Mouse (Mus musculus): Measurements from ENCODE around the gene Pde2a. TPM values are rescaled to one million over a fixed set of nuclear protein-coding genes. Genes with fewer than 3 reads are reported as not detected.

The Pde2a gene
- total and polyA plus RNA-seq, 2 experiments from 2014 or later: 33.8 to 53.9 TPM

- Histone ChIP-seq H3K36me3 (ENCODE audit: insufficient read depth, low read length) (no peaks in the 10 kb centered on the region), H3K4me1 (ENCODE audit: insufficient read depth, low read length) (no peaks in the 10 kb centered on the region), H3K9ac (replicated peaks; ENCODE audit: low read length, poor library complexity, severe bottlenecking) (no peak overlapping the region), H3K4me2 (ENCODE audit: low read depth, low read length, poor library complexity, severe bottlenecking) (no peak overlapping the region), H3K4me3 (ENCODE audit: low read depth, low read length) (no peak overlapping the region), H3K27ac (ENCODE audit: low read depth, low read length) (no peak overlapping the region), H3K27me3 (ENCODE audit: insufficient read depth, low read length) (no peaks in the 10 kb centered on the region), H3K9me3 (ENCODE audit: low read length) (no peaks in the 10 kb centered on the region)
- DNase-seq (ENCODE audit: low spot score) (no peak), ATAC-seq (ENCODE audit: low FRiP score) (no peak)
- no peak for TF ChIP-seq CTCF (IDR thresholded peaks at IDR 0.05)
- 56% methylated on average over 6 of the region's 6 CpGs for WGBS
Observed at GRCm38 (mm10) chr7:101385331-101385733, 36.2 kb upstream of the Pde2a start.

GRCm38 (mm10) chr7:101385866-101386452 lies 35.5 kb upstream of the Pde2a start:
- Histone ChIP-seq H3K4me3 (ENCODE audit: low read depth, low read length) (no peak overlapping the region), H3K36me3 (ENCODE audit: insufficient read depth, low read length) (no peaks in the 10 kb centered on the region), H3K9me3 (ENCODE audit: low read length) (no peaks in the 10 kb centered on the region), H3K27me3 (ENCODE audit: insufficient read depth, low read length) (no peaks in the 10 kb centered on the region), H3K27ac (ENCODE audit: low read depth, low read length) (no peak overlapping the region), H3K4me1 (ENCODE audit: insufficient read depth, low read length) (no peaks in the 10 kb centered on the region), H3K4me2 (ENCODE audit: low read depth, low read length, poor library complexity, severe bottlenecking) (no peak overlapping the region), H3K9ac (replicated peaks; ENCODE audit: low read length, poor library complexity, severe bottlenecking) (no peak overlapping the region)
- DNase-seq (ENCODE audit: low spot score) (no peak), ATAC-seq (ENCODE audit: low FRiP score) (no peak)
- TF ChIP-seq CTCF (IDR thresholded peaks at IDR 0.05): no peak
- 64% methylated on average over 10 of the region's 10 CpGs for WGBS

- Histone ChIP-seq H3K4me2 (ENCODE audit: low read depth, low read length, poor library complexity, severe bottlenecking) (no peak overlapping the region), H3K27me3 (ENCODE audit: insufficient read depth, low read length) (no peaks in the 10 kb centered on the region), H3K4me1 (ENCODE audit: insufficient read depth, low read length) (no peaks in the 10 kb centered on the region), H3K9me3 (ENCODE audit: low read length) (no peaks in the 10 kb centered on the region), H3K9ac (replicated peaks; ENCODE audit: low read length, poor library complexity, severe bottlenecking) (no peak overlapping the region), H3K4me3 (ENCODE audit: low read depth, low read length) (no peak overlapping the region), H3K27ac (ENCODE audit: low read depth, low read length) (no peak overlapping the region), H3K36me3 (ENCODE audit: insufficient read depth, low read length) (no peaks in the 10 kb centered on the region)
- no peak for DNase-seq (ENCODE audit: low spot score)
- 88% methylated on average over 6 of the region's 6 CpGs for WGBS
- no peak for ATAC-seq (ENCODE audit: low FRiP score)
- TF ChIP-seq CTCF (IDR thresholded peaks at IDR 0.05): no peak
Observed at GRCm38 (mm10) chr7:101389256-101389655, 32.2 kb upstream of the Pde2a start.

GRCm38 (mm10) chr7:101391909-101392479 lies 29.5 kb upstream of the Pde2a start:
- Histone ChIP-seq H3K4me1 (ENCODE audit: insufficient read depth, low read length) (no peaks in the 10 kb centered on the region), H3K27me3 (ENCODE audit: insufficient read depth, low read length) (no peaks in the 10 kb centered on the region), H3K9me3 (ENCODE audit: low read length) (no peaks in the 10 kb centered on the region), H3K36me3 (ENCODE audit: insufficient read depth, low read length) (no peaks in the 10 kb centered on the region), H3K27ac (ENCODE audit: low read depth, low read length) (no peak overlapping the region), H3K4me3 (ENCODE audit: low read depth, low read length) (no peak overlapping the region), H3K9ac (replicated peaks; ENCODE audit: low read length, poor library complexity, severe bottlenecking) (no peak overlapping the region), H3K4me2 (ENCODE audit: low read depth, low read length, poor library complexity, severe bottlenecking) (no peak overlapping the region)
- ATAC-seq (ENCODE audit: low FRiP score): no peak
- 74% methylated on average over 4 of the region's 4 CpGs for WGBS
- no peak for DNase-seq (ENCODE audit: low spot score)
- no peak for TF ChIP-seq CTCF (IDR thresholded peaks at IDR 0.05)

DNA sequence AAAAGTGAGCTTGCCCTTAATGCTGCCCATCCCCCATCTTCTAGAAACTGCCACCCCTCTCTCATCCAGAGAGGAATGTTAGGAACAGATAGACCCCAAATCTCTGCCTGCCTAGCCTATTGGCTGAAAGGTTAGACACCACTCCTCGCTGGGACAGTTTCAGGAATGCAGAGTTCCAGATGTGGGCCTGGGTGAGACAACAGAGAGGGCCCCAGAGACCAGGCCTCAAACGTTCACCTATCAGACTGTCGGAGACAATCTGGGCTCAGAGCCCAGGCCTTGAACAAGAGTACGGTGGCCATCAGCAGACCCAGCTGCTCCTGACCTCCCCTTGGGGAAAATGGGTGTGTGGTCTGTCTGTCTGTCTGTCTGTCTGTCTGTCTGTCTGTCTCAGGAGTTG lies 28.5 kb upstream of the Pde2a start:
- Histone ChIP-seq H3K9ac (replicated peaks; ENCODE audit: low read length, poor library complexity, severe bottlenecking) (no peak overlapping the region), H3K27ac (ENCODE audit: low read depth, low read length) (no peak overlapping the region), H3K27me3 (ENCODE audit: insufficient read depth, low read length) (no peaks in the 10 kb centered on the region), H3K4me3 (ENCODE audit: low read depth, low read length) (no peak overlapping the region), H3K36me3 (ENCODE audit: insufficient read depth, low read length) (no peaks in the 10 kb centered on the region), H3K4me1 (ENCODE audit: insufficient read depth, low read length) (no peaks in the 10 kb centered on the region), H3K4me2 (ENCODE audit: low read depth, low read length, poor library complexity, severe bottlenecking) (no peak overlapping the region), H3K9me3 (ENCODE audit: low read length) (no peaks in the 10 kb centered on the region)
- TF ChIP-seq CTCF (IDR thresholded peaks at IDR 0.05): no peak
- 60% methylated on average over 4 of the region's 4 CpGs for WGBS
- DNase-seq (ENCODE audit: low spot score) (no peak), ATAC-seq (ENCODE audit: low FRiP score) (no peak)

- no peaks in the 10 kb centered on the region for H3K36me3 ChIP-seq (ENCODE audit: insufficient read depth, low read length)
- H3K27ac ChIP-seq (ENCODE audit: low read depth, low read length): no peak overlapping the region
- 48% methylated on average over 8 of the region's 8 CpGs for WGBS
- H3K27me3 ChIP-seq (ENCODE audit: insufficient read depth, low read length): no peaks in the 10 kb centered on the region
- DNase-seq (ENCODE audit: low spot score): no peak
- H3K4me3 ChIP-seq (ENCODE audit: low read depth, low read length): no peak overlapping the region
- no peaks in the 10 kb centered on the region for H3K4me1 ChIP-seq (ENCODE audit: insufficient read depth, low read length)
- no peak for ATAC-seq (ENCODE audit: low FRiP score)
- no peak overlapping the region for H3K4me2 ChIP-seq (ENCODE audit: low read depth, low read length, poor library complexity, severe bottlenecking)
- no peak for TF ChIP-seq CTCF (IDR thresholded peaks at IDR 0.05)
- H3K9me3 ChIP-seq (ENCODE audit: low read length): no peaks in the 10 kb centered on the region
- H3K9ac ChIP-seq (replicated peaks; ENCODE audit: low read length, poor library complexity, severe bottlenecking): no peak overlapping the region
Observed at GRCm38 (mm10) chr7:101393694-101394504, 27.6 kb upstream of the Pde2a start.

All from midbrain, postnatal 0 days (tissue).